Mouse (Mus musculus): ENCODE results near the gene Fhod1. TPM values are rescaled to one million over a fixed set of nuclear protein-coding genes. Genes with fewer than 3 reads are reported as not detected.

Gene Fhod1
- polyA plus RNA-seq, 1 experiment: 30.7 TPM

- peaks cover 44% of the 10 kb centered on the region for H3K79me2 ChIP-seq (ENCODE audit: control insufficient read depth, insufficient read depth)
- no peak overlapping the region for H3K4me3 ChIP-seq (ENCODE audit: insufficient read depth, poor library complexity, severe bottlenecking)
- H3K27me3 ChIP-seq (ENCODE audit: control insufficient read depth, insufficient read depth, insufficient read length): no peaks in the 10 kb centered on the region
- peaks cover 78% of the 10 kb centered on the region for H3K36me3 ChIP-seq (ENCODE audit: control insufficient read depth, insufficient read depth)
- H3ac ChIP-seq (ENCODE audit: control insufficient read depth, insufficient read length, low read depth): no peak overlapping the region
- peaks cover 21% of the 10 kb centered on the region for H3K79me3 ChIP-seq (ENCODE audit: low read depth)
- no peak for TF ChIP-seq MAX (IDR thresholded peaks at IDR 0.05)
- TF ChIP-seq FOSL1 (IDR thresholded peaks at IDR 0.05; ENCODE audit: insufficient read depth, low read length, poor library complexity, severe bottlenecking): no peak
- TF ChIP-seq MYOG (IDR thresholded peaks at IDR 0.05; ENCODE audit: control insufficient read depth, extremely low read depth, insufficient read length): no peak
- TF ChIP-seq USF1 (IDR thresholded peaks at IDR 0.05; ENCODE audit: low read depth): no peak
- TF ChIP-seq MYOD1 (IDR thresholded peaks at IDR 0.05; ENCODE audit: control insufficient read depth, insufficient read length, low read depth): no peak
- no peak for TF ChIP-seq CEBPB (IDR thresholded peaks at IDR 0.05; ENCODE audit: low read depth)
Observed at GRCm38 (mm10) chr8:105303396-105303795, 44.4 kb downstream of the Fhod1 start.

GRCm38 (mm10) chr8:105299962-105300361 is 47.8 kb downstream of the Fhod1 start:
- Histone ChIP-seq H3ac (ENCODE audit: control insufficient read depth, insufficient read length, low read depth) (no peak overlapping the region), H3K79me3 (ENCODE audit: low read depth) (peaks cover 29% of the 10 kb centered on the region), H3K36me3 (ENCODE audit: control insufficient read depth, insufficient read depth) (peaks cover 56% of the 10 kb centered on the region), H3K27me3 (ENCODE audit: control insufficient read depth, insufficient read depth, insufficient read length) (no peaks in the 10 kb centered on the region), H3K4me3 (ENCODE audit: insufficient read depth, poor library complexity, severe bottlenecking) (no peak overlapping the region), H3K79me2 (ENCODE audit: control insufficient read depth, insufficient read depth) (peaks cover 59% of the 10 kb centered on the region)
- TF ChIP-seq MYOD1 (IDR thresholded peaks at IDR 0.05; ENCODE audit: control insufficient read depth, insufficient read length, low read depth) (no peak), FOSL1 (IDR thresholded peaks at IDR 0.05; ENCODE audit: insufficient read depth, low read length, poor library complexity, severe bottlenecking) (no peak), CEBPB (IDR thresholded peaks at IDR 0.05; ENCODE audit: low read depth) (no peak), USF1 (IDR thresholded peaks at IDR 0.05; ENCODE audit: low read depth) (no peak), MAX (IDR thresholded peaks at IDR 0.05) (no peak), MYOG (IDR thresholded peaks at IDR 0.05; ENCODE audit: control insufficient read depth, extremely low read depth, insufficient read length) (no peak), CTCF (IDR thresholded peaks at IDR 0.05; ENCODE audit: control insufficient read depth, insufficient read depth, insufficient read length) (no peak)

GRCm38 (mm10) chr8:105298351-105299252 is 49.2 kb downstream of the Fhod1 start:
- Histone ChIP-seq H3K27me3 (ENCODE audit: control insufficient read depth, insufficient read depth, insufficient read length) (no peaks in the 10 kb centered on the region), H3K79me2 (ENCODE audit: control insufficient read depth, insufficient read depth) (peaks cover 59% of the 10 kb centered on the region), H3K79me3 (ENCODE audit: low read depth) (peaks cover 29% of the 10 kb centered on the region), H3ac (ENCODE audit: control insufficient read depth, insufficient read length, low read depth) (peak overlapping the region; percentile 96), H3K4me3 (ENCODE audit: insufficient read depth, poor library complexity, severe bottlenecking) (peak overlapping the region; percentile 97), H3K36me3 (ENCODE audit: control insufficient read depth, insufficient read depth) (peaks cover 47% of the 10 kb centered on the region)
- TF ChIP-seq USF1 (IDR thresholded peaks at IDR 0.05; ENCODE audit: low read depth) (no peak), MYOD1 (IDR thresholded peaks at IDR 0.05; ENCODE audit: control insufficient read depth, insufficient read length, low read depth) (peak; percentile 28)

GRCm38 (mm10) chr8:105297511-105298192 is 50.1 kb downstream of the Fhod1 start, which contains the start of gene E2f4:
Gene E2f4, plus strand, starts transcription at chr8:105297663.
- Histone ChIP-seq H3K36me3 (ENCODE audit: control insufficient read depth, insufficient read depth) (peaks cover 41% of the 10 kb centered on the region), H3ac (ENCODE audit: control insufficient read depth, insufficient read length, low read depth) (peak within 1 kb of the TSS; percentile 96), H3K4me3 (ENCODE audit: insufficient read depth, poor library complexity, severe bottlenecking) (peak within 1 kb of the TSS; percentile 97), H3K79me2 (ENCODE audit: control insufficient read depth, insufficient read depth) (peaks cover 56% of the 10 kb centered on the region), H3K27me3 (ENCODE audit: control insufficient read depth, insufficient read depth, insufficient read length) (no peaks in the 10 kb centered on the region), H3K79me3 (ENCODE audit: low read depth) (peaks cover 26% of the 10 kb centered on the region)
- TF ChIP-seq FOSL1 (IDR thresholded peaks at IDR 0.05; ENCODE audit: insufficient read depth, low read length, poor library complexity, severe bottlenecking) (no peak), USF1 (IDR thresholded peaks at IDR 0.05; ENCODE audit: low read depth) (no peak), CEBPB (IDR thresholded peaks at IDR 0.05; ENCODE audit: low read depth) (no peak), MAX (IDR thresholded peaks at IDR 0.05) (peak; percentile 44)

- H3K27me3 ChIP-seq (ENCODE audit: control insufficient read depth, insufficient read depth, insufficient read length): no peaks in the 10 kb centered on the region
- TF ChIP-seq MAX (IDR thresholded peaks at IDR 0.05) (no peak), CEBPB (IDR thresholded peaks at IDR 0.05; ENCODE audit: low read depth) (no peak), MYOG (IDR thresholded peaks at IDR 0.05; ENCODE audit: control insufficient read depth, extremely low read depth, insufficient read length) (no peak), FOSL1 (IDR thresholded peaks at IDR 0.05; ENCODE audit: insufficient read depth, low read length, poor library complexity, severe bottlenecking) (no peak), CTCF (IDR thresholded peaks at IDR 0.05; ENCODE audit: control insufficient read depth, insufficient read depth, insufficient read length) (no peak), MYOD1 (IDR thresholded peaks at IDR 0.05; ENCODE audit: control insufficient read depth, insufficient read length, low read depth) (no peak), USF1 (IDR thresholded peaks at IDR 0.05; ENCODE audit: low read depth) (no peak)
- no peak within 1 kb of the TSS for H3ac ChIP-seq (ENCODE audit: control insufficient read depth, insufficient read length, low read depth)
- peaks cover 41% of the 10 kb centered on the region for H3K79me2 ChIP-seq (ENCODE audit: control insufficient read depth, insufficient read depth)
- peak within 1 kb of the TSS; percentile 97 for H3K4me3 ChIP-seq (ENCODE audit: insufficient read depth, poor library complexity, severe bottlenecking)
- peaks cover 25% of the 10 kb centered on the region for H3K36me3 ChIP-seq (ENCODE audit: control insufficient read depth, insufficient read depth)
- H3K79me3 ChIP-seq (ENCODE audit: low read depth): peaks cover 25% of the 10 kb centered on the region
Observed at GRCm38 (mm10) chr8:105295895-105296573, 51.7 kb downstream of the Fhod1 start, which contains the start of gene Exoc3l. Gene Exoc3l, minus strand, starts transcription at chr8:105296101.

All from C2C12 (cell line).